Mouse (Mus musculus): ENCODE results near the gene Irf7. TPM values are rescaled to one million over a fixed set of nuclear protein-coding genes. Genes with fewer than 3 reads are reported as not detected.

The Irf7 gene
- polyA plus RNA-seq (2012; rRNA removed; ENCODE audit: low replicate concordance) = 72.7 and 97.5 TPM in 2 replicates

DNA sequence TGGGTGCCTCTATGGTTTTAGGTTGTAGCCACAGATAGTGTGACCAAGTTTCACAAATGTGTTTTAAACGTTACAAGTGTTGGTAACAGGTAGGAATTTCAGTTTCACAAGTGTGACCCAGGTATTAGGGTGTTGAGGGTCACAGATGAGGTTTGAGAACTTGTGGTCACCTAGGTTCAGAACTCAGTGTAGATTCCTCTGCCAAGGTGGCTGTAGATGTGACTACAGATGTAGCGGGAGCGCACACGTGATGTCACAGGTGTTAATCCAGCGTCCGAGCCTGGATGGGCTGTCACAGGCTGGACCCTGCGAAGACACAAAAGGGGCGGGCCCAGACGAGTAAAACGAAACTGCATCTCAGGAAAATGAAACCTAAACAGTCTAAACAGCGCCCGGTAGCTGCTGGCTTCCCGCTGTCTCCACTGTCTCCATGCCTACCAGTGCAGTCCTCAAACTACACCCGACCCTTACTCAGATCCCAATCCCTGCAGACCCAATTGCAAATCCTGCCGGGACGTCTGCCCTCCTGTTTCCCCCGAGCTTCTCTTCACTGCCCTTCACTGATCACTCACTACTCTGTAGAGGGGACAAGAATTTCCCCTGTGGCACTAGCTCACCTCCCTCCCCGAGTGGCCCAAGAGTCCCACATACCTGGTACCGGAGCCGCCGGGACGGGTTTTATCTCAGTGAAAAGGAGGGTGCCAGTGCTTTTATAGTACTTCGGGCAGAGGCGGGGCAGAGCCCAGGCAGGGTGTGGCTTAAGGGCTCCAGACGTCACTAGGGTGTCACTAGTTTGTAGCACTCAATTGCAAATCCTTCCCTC, at the start of gene Irf7:
Irf7 (minus strand) TSS at position 743 of the 823 bp plus-strand sequence.

DNA sequence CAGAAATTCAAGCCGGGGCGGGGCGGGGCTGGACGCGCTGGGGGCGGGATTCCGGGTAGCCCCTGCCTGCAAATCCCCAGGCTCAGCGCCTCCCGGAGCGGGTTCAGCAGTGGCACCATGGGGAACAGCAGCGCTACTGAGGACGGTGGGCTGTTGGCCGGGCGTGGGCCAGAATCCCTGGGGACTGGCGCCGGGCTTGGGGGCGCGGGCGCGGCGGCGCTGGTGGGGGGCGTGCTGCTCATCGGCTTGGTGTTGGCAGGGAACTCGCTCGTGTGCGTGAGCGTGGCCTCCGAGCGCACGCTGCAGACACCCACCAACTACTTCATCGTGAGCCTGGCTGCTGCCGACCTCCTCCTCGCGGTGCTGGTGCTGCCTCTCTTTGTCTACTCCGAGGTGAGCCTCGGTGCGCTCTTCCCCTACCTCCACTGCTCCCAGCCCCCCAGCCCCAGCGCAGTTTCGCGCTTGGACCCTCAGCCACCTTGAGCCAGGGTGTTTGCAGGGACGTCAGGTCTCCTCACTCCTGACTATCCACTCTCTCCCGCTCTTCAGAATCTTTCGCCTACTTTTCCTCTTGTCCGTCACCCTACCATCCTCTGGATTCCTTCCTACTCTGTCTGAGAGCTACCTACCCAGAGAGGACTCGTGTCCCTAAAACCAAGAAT, 25.8 kb upstream of the Irf7 start, which contains the start of gene Drd4:
Drd4 (plus strand) TSS at position 86 of the 662 bp plus-strand sequence.

DNA sequence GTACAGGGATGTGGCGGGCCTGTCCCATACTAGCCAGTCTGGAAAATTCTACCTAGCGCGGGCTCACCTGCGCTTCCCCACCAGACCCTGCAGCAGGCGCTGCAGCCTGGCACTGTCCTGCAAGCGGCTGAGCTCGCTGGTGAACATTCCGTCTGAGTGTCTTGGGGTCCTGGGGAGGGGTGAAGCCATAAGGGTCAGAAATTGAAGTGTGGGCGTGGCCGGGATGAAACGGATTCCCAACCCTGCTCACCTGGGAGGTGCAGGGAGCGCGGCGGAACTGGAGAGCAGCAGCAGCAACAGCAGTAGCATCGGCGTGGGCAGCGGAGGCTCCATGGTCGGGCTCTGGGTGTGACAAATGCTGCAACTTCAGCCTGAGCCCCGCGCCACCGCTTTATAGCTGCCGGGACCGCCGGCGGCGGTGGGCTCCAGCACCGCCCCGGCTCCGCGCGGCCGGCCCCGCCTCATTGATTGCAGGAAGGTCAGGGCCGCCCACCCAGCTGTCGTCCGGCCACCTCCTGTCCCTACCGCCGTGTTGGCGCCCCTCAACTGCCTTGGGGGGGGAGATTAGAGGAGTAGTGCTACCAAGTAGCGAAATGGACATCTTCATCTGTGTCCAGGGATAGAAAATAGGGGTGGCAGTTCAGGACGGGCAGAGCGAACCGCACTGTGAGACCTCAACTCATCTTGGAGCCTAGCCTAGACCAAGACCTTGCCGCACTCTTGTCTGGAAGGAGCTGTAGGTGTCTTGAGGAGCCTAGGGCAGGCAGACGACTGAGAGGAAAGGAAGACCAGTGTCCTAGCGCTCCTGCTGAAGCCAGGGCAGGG, 12.7 kb upstream of the Irf7 start, which contains the start of gene Sct:
Sct (minus strand) TSS at position 368 of the 825 bp plus-strand sequence.

DNA sequence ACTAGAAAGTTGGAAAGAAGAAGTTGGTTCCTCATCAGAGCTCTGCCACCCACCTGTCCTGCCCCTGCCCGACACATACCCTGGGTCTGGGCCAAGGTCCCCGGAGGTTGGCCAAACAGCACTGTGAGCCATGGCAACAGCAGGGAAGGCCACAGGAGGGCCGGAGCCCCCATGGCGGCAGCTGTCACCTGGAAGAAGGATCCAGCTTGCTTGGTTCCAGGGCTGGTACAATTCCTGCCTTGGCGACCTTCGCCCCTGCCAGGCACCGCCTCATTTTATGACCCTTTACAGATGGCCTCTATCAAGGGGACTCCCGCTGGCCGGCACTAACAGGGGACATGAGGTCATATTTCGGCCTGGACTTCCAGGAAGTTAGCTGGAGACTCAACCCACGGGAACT, 10.3 kb upstream of the Irf7 start, which contains the start of gene Cdhr5:
Cdhr5 (minus strand) TSS at position 241 of the 400 bp plus-strand sequence.

DNA sequence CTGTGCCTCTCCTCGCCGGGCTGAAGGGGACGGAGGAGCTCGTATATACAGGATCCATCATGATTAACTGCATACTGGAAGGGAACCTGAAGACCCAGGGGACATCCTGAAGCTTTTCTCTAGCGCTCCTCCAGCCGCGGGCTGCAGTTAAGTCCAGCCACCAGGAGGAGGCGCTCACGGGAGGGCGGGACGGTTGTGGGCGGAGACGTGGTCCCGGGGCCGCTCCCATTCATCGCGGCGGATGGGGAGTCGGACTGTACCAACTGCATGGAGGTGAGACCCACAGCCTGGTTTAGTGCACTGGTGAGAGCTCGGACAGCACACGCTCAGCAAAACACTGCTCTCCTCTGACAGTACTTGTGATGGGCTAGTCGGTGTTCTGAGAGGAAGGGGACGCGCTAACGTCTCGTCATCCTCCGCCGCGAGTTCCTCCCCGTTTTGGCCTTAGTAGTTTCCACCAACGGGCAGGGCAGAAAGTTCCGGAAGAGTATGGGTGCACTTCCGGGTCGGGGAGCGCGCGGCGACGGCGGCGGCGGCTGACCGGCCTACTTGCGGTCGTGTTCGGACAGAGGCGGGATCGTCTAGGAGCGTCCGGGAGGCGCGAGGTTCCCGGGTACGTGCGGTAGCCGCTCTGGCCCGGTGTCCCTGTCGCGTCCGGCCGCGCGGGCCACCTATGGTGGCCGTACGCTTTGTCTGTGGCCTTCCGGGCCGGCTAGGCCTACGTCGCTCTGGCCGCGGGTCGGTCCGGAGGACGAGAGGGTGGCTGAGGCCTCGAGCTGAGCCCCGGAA, 37.8 kb downstream of the Irf7 start, which contains the start of gene Phrf1:
Phrf1 (plus strand) TSS at position 506 of the 789 bp plus-strand sequence.

DNA sequence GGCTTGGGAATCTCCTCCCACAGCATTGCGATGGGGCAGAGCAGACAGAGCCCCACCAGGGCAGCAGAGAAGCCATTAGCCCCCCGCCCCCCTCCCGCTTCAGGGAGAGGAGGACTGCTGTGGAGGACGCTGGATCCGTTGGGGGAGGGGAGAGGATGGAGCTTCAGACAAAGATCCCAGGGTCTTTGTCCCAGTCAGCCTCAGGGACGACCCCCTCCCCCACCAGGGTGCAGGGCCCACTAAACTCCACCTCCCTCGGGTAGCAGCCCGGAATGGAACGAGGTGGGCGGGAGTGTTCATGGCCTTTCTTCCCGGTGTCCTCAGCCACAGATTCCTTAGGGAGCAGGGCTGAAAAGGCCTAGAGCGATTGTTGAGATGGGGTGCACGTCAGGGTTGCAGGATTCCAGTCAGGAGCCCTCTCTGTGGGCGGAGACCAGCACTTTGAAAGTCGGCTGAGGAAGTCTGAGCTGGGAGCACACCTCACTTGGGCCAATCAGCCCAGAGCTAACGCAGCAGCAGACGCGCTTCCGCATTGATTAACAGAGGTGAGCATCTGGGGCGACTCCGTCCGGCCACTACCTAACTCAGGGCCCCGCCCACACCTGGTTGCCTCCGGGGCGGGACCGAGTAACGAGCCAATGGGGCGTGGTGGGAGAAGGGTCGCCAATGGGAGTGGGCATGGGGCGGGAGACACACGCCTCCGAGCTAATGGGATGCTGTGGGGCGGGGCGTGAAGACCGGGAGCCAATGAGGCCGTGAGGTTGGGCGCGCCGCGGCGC, 51.0 kb downstream of the Irf7 start, which contains the start of gene Rassf7:
Rassf7 (plus strand) TSS at position 760 of the 779 bp plus-strand sequence.

DNA sequence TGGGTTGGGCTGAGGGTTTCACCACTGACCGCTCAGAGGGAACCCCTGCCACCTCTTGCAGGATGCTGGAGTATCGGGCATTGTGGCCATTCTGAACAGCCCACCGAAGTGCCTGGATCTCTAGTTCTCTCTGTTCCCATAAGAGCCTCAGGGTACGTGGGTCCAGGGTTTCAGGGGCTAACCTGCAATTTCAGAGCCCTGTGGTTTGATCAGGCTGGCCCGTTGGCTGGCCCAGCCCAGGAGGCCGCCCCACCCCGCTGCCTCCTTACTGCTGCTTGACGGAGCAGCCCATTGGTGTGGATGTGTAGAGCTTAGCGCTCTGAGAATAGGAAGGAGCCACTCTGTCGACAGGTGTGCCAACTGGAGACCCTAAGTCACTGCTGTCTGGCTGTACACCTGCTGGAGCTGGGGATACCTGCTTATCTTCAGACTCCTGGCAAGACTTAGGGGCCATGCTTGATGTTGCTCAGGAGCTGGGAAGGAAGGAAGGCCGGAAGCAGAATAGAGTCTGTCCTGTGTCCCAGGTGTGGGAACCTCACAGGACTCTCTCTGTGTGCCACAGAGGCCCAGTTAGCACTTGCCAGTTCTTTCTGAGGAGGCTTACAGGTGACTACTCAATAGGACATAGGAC, 52.6 kb downstream of the Irf7 start, which contains the start of gene Lmntd2:
Lmntd2 (minus strand) TSS at position 476 of the 631 bp plus-strand sequence.

Other genes with a start within 250 kb of the Irf7 start
- gene Ifitm6, start 248.6 kb downstream of the Irf7 start, polyA plus RNA-seq (2012; rRNA removed; ENCODE audit: low replicate concordance) = 17.2 and 25.7 TPM in 2 replicates
- not detected in 2 replicates for gene Gm17387, start 237.3 kb downstream of the Irf7 start, polyA plus RNA-seq (2012; rRNA removed; ENCODE audit: low replicate concordance)
- gene B4galnt4, start 205.4 kb downstream of the Irf7 start, polyA plus RNA-seq (2012; rRNA removed; ENCODE audit: low replicate concordance) = 0.26 and 5.6 TPM in 2 replicates
- 1.7 and 14.7 TPM in 2 replicates for gene Pkp3, start 188.3 kb downstream of the Irf7 start, polyA plus RNA-seq (2012; rRNA removed; ENCODE audit: low replicate concordance)
- 21.2 and 25.3 TPM in 2 replicates for gene Sigirr, start 165.9 kb downstream of the Irf7 start, polyA plus RNA-seq (2012; rRNA removed; ENCODE audit: low replicate concordance)
- 0.20 and 11.9 TPM in 2 replicates for gene Ano9, start 148.7 kb downstream of the Irf7 start, polyA plus RNA-seq (2012; rRNA removed; ENCODE audit: low replicate concordance)
- gene Ptdss2, start 144.1 kb downstream of the Irf7 start, polyA plus RNA-seq (2012; rRNA removed; ENCODE audit: low replicate concordance) = 44.6 and 49.3 TPM in 2 replicates
- 139 and 202 TPM in 2 replicates for gene Rnh1, start 93.6 kb downstream of the Irf7 start, polyA plus RNA-seq (2012; rRNA removed; ENCODE audit: low replicate concordance)
- gene Hras, start 72.5 kb downstream of the Irf7 start, polyA plus RNA-seq (2012; rRNA removed; ENCODE audit: low replicate concordance) = 82.4 and 82.9 TPM in 2 replicates
- 6.6 and 7.6 TPM in 2 replicates for gene Lrrc56, start 72.3 kb downstream of the Irf7 start, polyA plus RNA-seq (2012; rRNA removed; ENCODE audit: low replicate concordance)
- 0.26 and 3.7 TPM in 2 replicates for gene Lmntd2, start 52.4 kb downstream of the Irf7 start, polyA plus RNA-seq (2012; rRNA removed; ENCODE audit: low replicate concordance)
- gene Rassf7, start 50.6 kb downstream of the Irf7 start, polyA plus RNA-seq (2012; rRNA removed; ENCODE audit: low replicate concordance) = 8.8 and 33.1 TPM in 2 replicates
- 16.5 and 28.7 TPM in 2 replicates for gene Phrf1, start 37.7 kb downstream of the Irf7 start, polyA plus RNA-seq (2012; rRNA removed; ENCODE audit: low replicate concordance)
- 0.13 and 0.35 TPM in 2 replicates for gene Cdhr5, start 10.3 kb upstream of the Irf7 start, polyA plus RNA-seq (2012; rRNA removed; ENCODE audit: low replicate concordance)
- 1.4 and 1.8 TPM in 2 replicates for gene Sct, start 12.7 kb upstream of the Irf7 start, polyA plus RNA-seq (2012; rRNA removed; ENCODE audit: low replicate concordance)
- gene Drd4, start 25.5 kb upstream of the Irf7 start, polyA plus RNA-seq (2012; rRNA removed; ENCODE audit: low replicate concordance) = 0.09 TPM in 1 of 2 replicates, not detected in the other
- gene Deaf1, start 61.2 kb upstream of the Irf7 start, polyA plus RNA-seq (2012; rRNA removed; ENCODE audit: low replicate concordance) = 19.0 and 35.2 TPM in 2 replicates
- 58.4 and 71.0 TPM in 2 replicates for gene Tmem80, start 61.3 kb upstream of the Irf7 start, polyA plus RNA-seq (2012; rRNA removed; ENCODE audit: low replicate concordance)
- 20.1 and 30.8 TPM in 2 replicates for gene Eps8l2, start 72.4 kb upstream of the Irf7 start, polyA plus RNA-seq (2012; rRNA removed; ENCODE audit: low replicate concordance)
- 446 and 750 TPM in 2 replicates for gene Taldo1, start 125.7 kb upstream of the Irf7 start, polyA plus RNA-seq (2012; rRNA removed; ENCODE audit: low replicate concordance)
- gene Gatd1, start 147.7 kb upstream of the Irf7 start, polyA plus RNA-seq (2012; rRNA removed; ENCODE audit: low replicate concordance) = 59.5 and 84.7 TPM in 2 replicates
- gene Cend1, start 163.0 kb upstream of the Irf7 start, polyA plus RNA-seq (2012; rRNA removed; ENCODE audit: low replicate concordance) = 0.97 and 1.7 TPM in 2 replicates
- 134 and 159 TPM in 2 replicates for gene Slc25a22, start 171.4 kb upstream of the Irf7 start, polyA plus RNA-seq (2012; rRNA removed; ENCODE audit: low replicate concordance)
- gene Pidd1, start 177.5 kb upstream of the Irf7 start, polyA plus RNA-seq (2012; rRNA removed; ENCODE audit: low replicate concordance) = 9.8 and 14.5 TPM in 2 replicates
- gene Rplp2, start 180.9 kb upstream of the Irf7 start, polyA plus RNA-seq (2012; rRNA removed; ENCODE audit: low replicate concordance) = 457 and 759 TPM in 2 replicates
- 1,309 and 3,373 TPM in 2 replicates for gene Pnpla2, start 188.7 kb upstream of the Irf7 start, polyA plus RNA-seq (2012; rRNA removed; ENCODE audit: low replicate concordance)
- gene Cracr2b, start 194.6 kb upstream of the Irf7 start, polyA plus RNA-seq (2012; rRNA removed; ENCODE audit: low replicate concordance) = 34.3 and 65.7 TPM in 2 replicates
- gene Cd151, start 200.9 kb upstream of the Irf7 start, polyA plus RNA-seq (2012; rRNA removed; ENCODE audit: low replicate concordance) = 617 and 1,187 TPM in 2 replicates
- gene Polr2l, start 208.7 kb upstream of the Irf7 start, polyA plus RNA-seq (2012; rRNA removed; ENCODE audit: low replicate concordance) = 63.9 and 76.4 TPM in 2 replicates
- gene Tspan4, start 208.8 kb upstream of the Irf7 start, polyA plus RNA-seq (2012; rRNA removed; ENCODE audit: low replicate concordance) = 166 and 253 TPM in 2 replicates